Mouse (Mus musculus): Measurements from ENCODE around the gene Adck2. TPM values are rescaled to one million over a fixed set of nuclear protein-coding genes. Genes with fewer than 3 reads are reported as not detected.

The Adck2 gene
- total and polyA plus RNA-seq, 3 experiments = 4.8 to 17.7 (median 16.5) TPM

DNA sequence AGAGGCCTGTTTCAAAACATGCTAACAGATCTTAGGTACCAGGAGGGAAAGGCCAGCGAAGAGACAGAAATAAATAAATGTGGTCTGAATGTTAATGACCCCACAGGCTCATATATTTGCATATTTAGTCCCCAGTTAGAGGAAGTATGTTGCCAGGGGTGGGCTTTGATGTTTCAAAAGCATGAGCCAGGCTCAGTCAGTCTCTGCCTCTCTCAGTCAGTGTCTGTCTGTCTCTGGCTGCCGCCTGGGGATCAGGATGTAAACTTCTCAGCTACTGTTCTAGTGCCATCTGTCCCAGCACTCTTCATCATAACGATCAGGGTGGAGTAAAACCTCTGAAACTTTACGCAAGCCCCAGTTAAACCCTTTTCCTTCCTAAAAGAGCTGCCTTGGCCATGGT, 45.9 kb upstream of the Adck2 start:
- H3K27ac ChIP-seq (ENCODE audit: insufficient read depth, low read depth) = peak overlapping the region; percentile 95
- H3K9ac ChIP-seq (ENCODE audit: insufficient read depth, low read depth) = peak overlapping the region; percentile 72
- H3K79me2 ChIP-seq (replicated peaks; ENCODE audit: control insufficient read depth, extremely low read depth, insufficient read depth, poor library complexity, severe bottlenecking) = peaks cover 37% of the 10 kb centered on the region
- no peaks in the 10 kb centered on the region for H3K27me3 ChIP-seq (replicated peaks)
- H3K36me3 ChIP-seq (replicated peaks in 1 of 2; ENCODE audit: control insufficient read depth in 1 of 2, insufficient read depth in 1 of 2, low read length in 1 of 2) = peaks cover 25 to 60% of the 10 kb centered on the region in 2 experiments
- in situ Hi-C loops (cut with MboI; ENCODE audit: low pct_ligation_motif_present, low pct_unique_long_range_greater_than_20kb, low sequenced_read_pairs) = no loop called here
- peaks cover 12 to 26% of the 10 kb centered on the region in 2 experiments for H3K4me1 ChIP-seq (ENCODE audit: control insufficient read depth in 1 of 2, insufficient read depth in 2 of 2)
- dilution Hi-C loops (cut with MboI; ENCODE audit: extremely low pct_ligation_motif_present, extremely low pct_unique_long_range_greater_than_20kb, low sequenced_read_pairs) = no loop called here
- peak overlapping the region; percentile 71 for H3K4me2 ChIP-seq (ENCODE audit: insufficient read depth, low read depth, poor library complexity, severe bottlenecking)
- peak overlapping the region; percentile 57 to 66 (median 66) for H3K4me3 ChIP-seq (replicated peaks in 1 of 3; ENCODE audit: low read depth in 2 of 3, low read length in 2 of 3, poor library complexity in 1 of 3)
- DNase-seq (ENCODE audit: extremely low read depth) = peak; percentile 85
- peak; percentile 92 for TF ChIP-seq TBP (conservative IDR thresholded peaks at IDR 0.05; ENCODE audit: low read depth, low read length)
- no peak for TF ChIP-seq JUND (conservative IDR thresholded peaks at IDR 0.05; ENCODE audit: low read depth, low read length)
- no peak for TF ChIP-seq UBTF (IDR thresholded peaks at IDR 0.05; ENCODE audit: low read depth, low read length)
- no peak; the same call in 1 of the 2 replicates for TF ChIP-seq RAD21 (IDR thresholded peaks at IDR 0.05; ENCODE audit: low read depth, low read length)
- TF ChIP-seq KAT2A (IDR thresholded peaks at IDR 0.05; ENCODE audit: insufficient replicate concordance, low read length) = no peak
- no peak for TF ChIP-seq CHD1 (IDR thresholded peaks at IDR 0.05; ENCODE audit: low read depth, low read length)
- peak; percentile 4; the same call in 1 of the 2 replicates for TF ChIP-seq SIN3A (IDR thresholded peaks at IDR 0.05; ENCODE audit: low read length)
- TF ChIP-seq EP300 (IDR thresholded peaks at IDR 0.05; ENCODE audit: low read length) = no peak
- TF ChIP-seq MYC (IDR thresholded peaks at IDR 0.05; ENCODE audit: low read depth, low read length) = peak; percentile 34; the same call in 1 of the 2 replicates
- TF ChIP-seq PAX5 (IDR thresholded peaks at IDR 0.05; ENCODE audit: low read length) = no peak
- peak; percentile 56; the same call in 1 of the 2 replicates for TF ChIP-seq ELF1 (IDR thresholded peaks at IDR 0.05; ENCODE audit: low read depth, low read length)
- TF ChIP-seq USF2 (conservative IDR thresholded peaks at IDR 0.05; ENCODE audit: low read depth, low read length) = no peak
- TF ChIP-seq ZMIZ1 (IDR thresholded peaks at IDR 0.05; ENCODE audit: low read depth, low read length) = no peak
- 0 out of 2 replicates have a peak, but pooled peaks have one; percentile 7 for TF ChIP-seq MXI1 (IDR thresholded peaks at IDR 0.05; ENCODE audit: low read depth, low read length)
- TF ChIP-seq USF1 (IDR thresholded peaks at IDR 0.05; ENCODE audit: low read depth, low read length) = no peak
- no peak for TF ChIP-seq NELFE (IDR thresholded peaks at IDR 0.05; ENCODE audit: low read depth, low read length)
- TF ChIP-seq ZNF384 (IDR thresholded peaks at IDR 0.05; ENCODE audit: low read depth, low read length) = no peak
- TF ChIP-seq MAFK (IDR thresholded peaks at IDR 0.05; ENCODE audit: insufficient replicate concordance, low read length) = no peak
- no peak for TF ChIP-seq CTCF (conservative IDR thresholded peaks at IDR 0.05 in 1 of 2, IDR thresholded peaks at IDR 0.05 in 1 of 2; ENCODE audit: low read depth in 2 of 2, low read length in 2 of 2)
- TF ChIP-seq MEF2A (IDR thresholded peaks at IDR 0.05; ENCODE audit: borderline replicate concordance, low read depth, low read length) = 0 out of 2 replicates have a peak, but pooled peaks have one; percentile 13
- no peak for TF ChIP-seq E2F4 (IDR thresholded peaks at IDR 0.05; ENCODE audit: insufficient replicate concordance, low read depth, low read length)
- no peak for TF ChIP-seq SMC3 (IDR thresholded peaks at IDR 0.05; ENCODE audit: low read depth, low read length)
- TF ChIP-seq HCFC1 (IDR thresholded peaks at IDR 0.05; ENCODE audit: low read depth, low read length) = no peak; the same call in 1 of the 2 replicates
- TF ChIP-seq NRF1 (IDR thresholded peaks at IDR 0.05; ENCODE audit: low read depth, low read length) = no peak
- TF ChIP-seq POLR2AphosphoS2 (IDR thresholded peaks at IDR 0.05; ENCODE audit: low read depth, low read length) = no peak
- TF ChIP-seq POLR2A (IDR thresholded peaks at IDR 0.05; ENCODE audit: low read depth, low read length) = peak; percentile 67
- TF ChIP-seq IRF4 (IDR thresholded peaks at IDR 0.05; ENCODE audit: low read depth, low read length) = no peak
- peak; percentile 29; the same call in 1 of the 2 replicates for TF ChIP-seq BHLHE40 (IDR thresholded peaks at IDR 0.05; ENCODE audit: low read depth, low read length)
- H3K9me3 ChIP-seq (replicated peaks; ENCODE audit: low read length) = no peaks in the 10 kb centered on the region

Data from CH12.LX (cell line).